Mouse (Mus musculus) induced T-regulatory cell, adult 2 months (primary cell): ENCODE results near the gene A1bg.

ENCODE experiments used
- DNase-seq: peaks from one replicate; pipeline ENCODE4 v3.0.0-alpha.2; 2012; ENCODE audit warnings: low read depth

A1bg gene

GRCm38 (mm10) chr15:60922912-60923311 lies at the start of gene A1bg:
A1bg (minus strand) TSS chr15:60923012.
- no peak for DNase-seq

- DNase-seq: no peak
Observed at GRCm38 (mm10) chr15:60968549-60968861, 45.7 kb upstream of the A1bg start.

DNA sequence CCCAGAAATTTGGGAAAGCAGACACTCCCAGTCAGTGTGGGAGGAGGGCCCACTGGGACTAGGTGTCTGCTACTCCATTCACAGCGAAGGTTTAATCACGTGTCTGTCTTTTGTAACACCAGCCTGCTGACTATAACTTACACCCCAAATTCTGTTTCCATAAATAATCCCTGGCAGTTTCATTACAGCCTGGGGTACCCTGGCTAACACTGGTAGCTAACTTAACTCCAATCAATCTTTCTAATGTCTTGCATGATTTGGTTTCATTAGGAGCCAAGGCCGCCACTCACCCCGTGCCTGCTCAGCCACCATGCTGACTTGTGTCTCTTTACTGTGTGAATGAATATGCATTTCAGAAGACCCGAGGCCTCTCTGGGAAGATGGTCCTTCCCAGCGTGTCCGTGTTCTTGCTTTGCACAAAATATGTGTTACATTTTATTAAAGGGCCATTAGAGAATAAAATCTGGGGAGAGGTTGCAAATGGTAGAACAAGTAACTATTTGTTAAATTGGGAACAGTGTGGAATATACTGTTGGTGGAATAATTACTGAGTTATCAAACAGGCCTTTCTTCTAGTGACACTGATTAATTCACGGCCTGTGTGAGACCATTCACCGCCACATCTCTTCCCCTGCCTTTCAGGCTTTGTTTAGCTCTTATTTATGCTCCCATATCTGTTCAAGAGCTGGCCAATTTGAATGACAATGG lies 45.2 kb upstream of the A1bg start:
- no peak for DNase-seq

DNA sequence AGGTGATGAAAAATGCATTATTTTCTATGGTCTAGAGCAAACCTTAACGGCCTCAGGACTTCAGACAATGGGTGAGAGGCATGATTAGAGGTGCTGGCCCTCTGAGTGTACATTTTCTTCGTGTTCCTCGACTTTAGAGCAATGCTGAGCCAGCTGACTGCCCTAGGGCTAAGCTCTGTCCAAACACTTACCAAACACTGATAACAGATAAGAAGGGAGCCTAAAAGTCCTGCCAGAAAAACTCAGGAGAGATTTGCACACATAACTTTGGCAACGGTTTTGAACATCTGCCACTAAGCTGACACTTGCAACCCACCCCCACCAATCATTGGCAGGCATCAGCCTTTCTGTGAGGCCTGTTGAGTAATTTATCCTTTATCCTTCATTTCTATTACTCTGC lies 2.9 kb upstream of the A1bg start:
- DNase-seq: no peak

- no peak for DNase-seq
Observed at GRCm38 (mm10) chr15:60903763-60904697, 18.8 kb downstream of the A1bg start.

- no peak for DNase-seq
Observed at GRCm38 (mm10) chr15:60898187-60898965, 24.4 kb downstream of the A1bg start.

DNA sequence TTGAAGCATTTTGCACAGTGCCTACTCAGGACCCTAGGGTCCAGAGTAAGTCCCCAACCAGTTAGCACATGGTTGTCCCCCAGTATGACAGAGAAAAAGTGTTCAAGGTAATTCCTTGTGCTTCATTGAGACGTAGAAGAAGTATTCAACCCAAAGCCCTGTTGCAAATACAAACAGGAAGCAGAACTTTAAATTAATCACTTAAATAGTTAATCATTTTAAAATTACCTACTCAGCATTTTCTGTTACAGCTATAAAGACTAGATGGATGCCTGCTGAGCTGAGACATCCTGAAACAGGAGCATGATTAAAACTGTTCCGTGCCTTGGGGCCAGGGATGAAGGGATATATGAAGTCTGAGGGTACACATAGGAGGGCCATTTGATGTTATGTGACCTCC lies 26.8 kb downstream of the A1bg start:
- no peak for DNase-seq

DNA sequence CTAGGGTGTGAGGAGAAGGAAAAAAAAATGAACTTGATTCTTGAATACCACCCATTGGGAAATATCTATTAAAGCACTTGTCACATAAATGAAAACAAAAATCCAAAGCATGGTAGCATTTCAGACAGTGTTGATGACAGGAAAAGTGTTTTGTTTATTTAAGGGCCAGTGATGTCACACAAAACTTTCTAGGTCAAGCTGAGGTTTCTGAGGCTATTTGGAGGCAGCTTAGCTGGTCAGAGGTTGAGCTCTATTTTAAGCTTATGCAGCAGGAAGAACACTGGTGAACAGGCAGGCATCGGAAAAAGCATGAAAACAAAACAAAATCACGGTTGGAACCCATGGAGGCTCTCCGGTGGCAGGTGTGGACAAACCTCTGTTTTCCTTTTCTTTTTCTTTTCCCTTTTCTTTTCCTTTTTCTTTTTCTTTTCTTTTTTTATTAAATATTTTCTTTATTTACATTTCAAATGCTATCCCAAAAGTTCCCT lies 29.8 kb downstream of the A1bg start:
- DNase-seq: no peak

- DNase-seq: no peak
Observed at GRCm38 (mm10) chr15:60888724-60889123, 34.1 kb downstream of the A1bg start.

DNA sequence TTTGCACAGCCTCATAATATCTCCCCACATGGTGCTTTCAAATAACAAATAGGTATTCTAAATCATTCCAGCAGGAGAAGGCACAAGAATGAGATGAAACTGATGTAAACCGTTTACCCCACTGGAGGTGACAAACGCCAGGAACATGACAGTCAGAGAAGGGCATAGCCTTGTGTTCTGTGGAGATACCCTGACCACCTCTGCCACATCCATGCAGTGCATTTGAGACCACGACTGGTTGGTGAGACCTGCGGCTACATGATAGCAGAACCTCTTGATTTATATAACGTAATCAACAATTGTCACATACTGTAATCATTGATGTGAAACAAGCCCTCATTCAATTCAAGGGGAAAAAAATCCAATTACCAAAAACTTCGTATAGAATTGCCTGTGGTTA lies 47.1 kb downstream of the A1bg start:
- no peak for DNase-seq

- DNase-seq: no peak
Observed at GRCm38 (mm10) chr15:60862417-60862816, 60.4 kb downstream of the A1bg start.

- DNase-seq: no peak
Observed at GRCm38 (mm10) chr15:60855112-60855511, 67.7 kb downstream of the A1bg start.

DNA sequence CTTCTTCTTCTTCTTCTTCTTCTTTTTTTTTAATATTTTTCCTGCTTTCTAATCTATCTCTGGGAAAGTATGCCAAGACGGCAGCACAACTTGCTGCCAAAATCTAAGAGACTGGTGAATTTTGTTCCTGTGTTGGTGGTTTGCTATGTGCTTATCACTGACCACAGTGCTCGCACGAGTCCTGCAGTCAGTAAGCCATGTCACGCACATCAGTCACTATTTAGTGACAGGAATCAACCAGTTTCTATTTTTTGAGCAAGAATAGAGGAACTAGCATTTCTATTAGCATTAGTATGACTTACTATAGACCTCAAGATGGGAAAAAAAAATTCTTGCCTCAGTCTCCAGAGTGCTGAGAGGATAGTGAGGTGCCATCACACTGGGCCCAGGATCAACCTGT lies 68.7 kb downstream of the A1bg start:
- no peak for DNase-seq

DNA sequence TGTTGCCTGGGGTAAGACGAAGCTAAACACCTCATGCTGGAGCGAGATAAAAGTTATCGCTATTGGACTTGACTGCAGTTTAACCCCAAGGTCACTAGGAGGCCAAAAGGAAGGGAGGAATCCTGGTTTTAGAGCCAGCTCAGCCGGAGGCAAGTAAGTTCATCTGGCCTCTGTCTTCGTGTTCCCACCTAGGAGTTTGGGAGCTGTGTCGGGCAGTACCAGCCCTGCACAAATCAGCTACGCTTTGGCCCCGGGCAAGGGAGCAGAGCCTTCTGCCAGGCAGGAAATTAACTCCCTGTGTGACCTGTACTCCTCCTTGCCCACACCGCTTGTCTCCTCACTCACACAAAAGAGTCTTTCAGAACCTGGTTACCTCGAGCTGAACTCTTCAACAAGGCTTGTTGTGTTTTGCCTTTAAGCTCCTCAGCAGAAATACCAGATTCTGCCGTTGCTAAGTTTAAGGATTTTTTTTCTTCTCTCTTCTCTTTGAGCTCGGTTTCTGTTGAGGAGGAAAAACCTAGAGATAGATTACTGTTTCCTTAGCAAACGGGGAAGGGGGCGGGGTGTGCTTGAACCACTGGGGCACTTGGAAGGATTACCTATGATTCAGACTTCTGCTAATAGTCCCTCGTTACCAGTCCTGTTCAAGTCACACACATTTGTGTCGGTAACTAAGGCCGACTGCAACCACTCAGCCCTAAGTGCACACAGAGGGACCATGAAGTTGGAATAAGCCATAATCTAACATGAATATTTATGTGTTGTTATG lies 69.4 kb downstream of the A1bg start, which contains the start of gene Fam84b:
Gene Fam84b, minus strand, starts transcription at position 548 of the 769 bp plus-strand sequence.
- no peak for DNase-seq

DNA sequence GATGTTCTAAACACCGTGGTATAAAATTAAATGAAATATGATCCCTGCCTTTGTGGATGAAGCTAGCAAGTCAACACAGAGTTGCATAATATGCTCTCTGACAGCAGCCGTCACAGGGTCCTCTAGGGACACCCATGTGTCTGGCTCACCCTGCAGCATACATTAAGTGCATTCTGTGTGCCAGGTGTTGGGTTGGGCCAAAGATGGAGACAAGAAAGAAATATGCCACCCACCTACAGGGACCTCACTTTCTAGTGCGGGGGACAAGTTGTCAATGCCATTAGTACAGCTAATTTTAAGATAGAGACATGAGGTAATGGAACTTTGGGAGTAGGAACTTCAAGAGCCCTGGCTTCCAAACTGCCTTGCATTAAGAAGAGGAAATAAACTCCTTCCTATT lies 74.2 kb downstream of the A1bg start:
- DNase-seq: no peak
